Mouse (Mus musculus): Measurements from ENCODE around the gene Lmx1b. TPM values are rescaled to one million over a fixed set of nuclear protein-coding genes. Genes with fewer than 3 reads are reported as not detected.

Lmx1b gene
- polyA plus RNA-seq, 1 experiment = not detected

DNA sequence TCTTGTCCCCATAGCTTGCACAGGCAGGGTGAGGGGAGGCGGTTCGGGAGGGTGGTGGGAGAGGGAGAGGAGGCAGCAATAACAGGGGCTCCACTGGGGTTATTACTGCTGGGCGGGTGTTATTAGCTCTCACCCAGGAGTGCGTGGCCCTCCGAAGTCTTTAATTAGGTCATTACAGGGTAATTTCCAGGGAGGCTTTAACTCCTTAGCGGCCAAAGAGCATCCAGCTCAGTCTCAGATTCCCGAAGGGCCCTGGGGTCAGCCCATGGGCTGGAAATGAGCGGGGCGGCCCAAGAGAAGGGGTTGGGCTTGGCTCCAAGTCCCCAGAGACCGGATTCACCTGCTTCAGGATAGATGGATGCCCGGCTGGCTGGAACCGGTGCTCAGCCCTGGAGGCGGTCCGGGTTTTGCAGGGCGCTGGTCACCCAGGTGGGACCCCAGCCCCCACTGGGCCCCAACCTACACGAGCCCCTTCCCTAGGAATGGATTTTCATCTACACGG is 24.4 kb downstream of the Lmx1b start:
- Histone ChIP-seq H3ac (ENCODE audit: control insufficient read depth, insufficient read length) (no peak overlapping the region), H3K4me2 (ENCODE audit: low read depth) (no peak overlapping the region), H3K4me3 (no peak overlapping the region), H3K27me3 (ENCODE audit: control insufficient read depth, insufficient read depth, insufficient read length) (peaks cover 92% of the 10 kb centered on the region), H3K36me3 (ENCODE audit: control insufficient read depth, insufficient read depth) (no peaks in the 10 kb centered on the region), H3K79me2 (ENCODE audit: control insufficient read depth, insufficient read depth) (no peaks in the 10 kb centered on the region)
- no peak for TF ChIP-seq POLR2AphosphoS2 (IDR thresholded peaks at IDR 0.05; ENCODE audit: insufficient read length, low read depth)
- TF ChIP-seq USF1 (IDR thresholded peaks at IDR 0.05; ENCODE audit: low read depth) = no peak
- TF ChIP-seq CEBPB (IDR thresholded peaks at IDR 0.05; ENCODE audit: insufficient read depth, poor library complexity, severe bottlenecking) = no peak

DNA sequence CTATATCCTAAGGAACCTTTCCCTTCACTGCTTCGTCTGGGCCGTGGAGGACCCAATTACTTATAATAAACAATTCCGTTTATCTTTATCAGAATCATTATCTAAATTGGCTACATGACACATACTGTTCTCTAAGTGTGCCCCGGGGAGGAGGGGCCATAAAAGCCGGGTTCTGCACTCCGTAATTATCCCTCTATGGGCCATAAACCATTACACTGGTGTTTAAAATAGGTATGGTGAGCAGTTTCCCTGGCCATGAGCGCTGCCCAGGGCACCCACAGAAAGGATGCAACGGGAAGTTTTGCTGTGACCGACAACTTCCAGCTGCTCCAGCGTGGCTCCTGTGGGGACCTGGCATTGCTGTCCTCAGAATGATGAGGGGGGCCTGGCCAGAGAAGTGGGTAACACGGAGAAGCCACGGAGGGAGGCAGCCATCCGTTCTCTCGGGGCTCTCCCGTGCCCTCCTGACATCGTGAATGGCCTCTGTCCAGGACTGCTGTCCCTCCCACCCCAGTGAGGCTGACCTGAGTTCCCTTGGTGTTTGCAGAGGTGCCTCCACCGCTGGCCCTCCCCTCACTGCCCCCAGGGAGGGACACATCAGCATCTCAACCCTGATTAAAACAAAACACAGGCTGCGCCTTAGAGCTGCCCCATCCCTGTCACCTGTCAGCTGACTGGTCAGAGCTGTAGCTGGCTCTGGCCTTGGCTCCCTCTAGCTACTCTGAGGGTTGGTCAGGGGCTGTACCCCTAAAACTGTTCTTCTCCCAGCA is 34.6 kb downstream of the Lmx1b start:
- Histone ChIP-seq H3K27me3 (ENCODE audit: control insufficient read depth, insufficient read depth, insufficient read length) (peaks cover 85% of the 10 kb centered on the region), H3K4me2 (ENCODE audit: low read depth) (no peak overlapping the region), H3K79me2 (ENCODE audit: control insufficient read depth, insufficient read depth) (no peaks in the 10 kb centered on the region), H3K4me3 (no peak overlapping the region), H3ac (ENCODE audit: control insufficient read depth, insufficient read length) (no peak overlapping the region), H3K36me3 (ENCODE audit: control insufficient read depth, insufficient read depth) (no peaks in the 10 kb centered on the region)
- TF ChIP-seq USF1 (IDR thresholded peaks at IDR 0.05; ENCODE audit: low read depth) = no peak
- TF ChIP-seq MAX (IDR thresholded peaks at IDR 0.05; ENCODE audit: low read depth) = no peak
- no peak for TF ChIP-seq E2F4 (IDR thresholded peaks at IDR 0.05; ENCODE audit: insufficient read depth)
- TF ChIP-seq MYOD1 (IDR thresholded peaks at IDR 0.05; ENCODE audit: control insufficient read depth in 1 of 3, insufficient read length in 2 of 3, low read depth in 2 of 3) = no peak
- no peak for TF ChIP-seq MYOG (IDR thresholded peaks at IDR 0.05; ENCODE audit: control insufficient read depth in 1 of 3, insufficient read depth in 1 of 3, insufficient read length in 2 of 3, low read depth in 2 of 3)
- no peak for TF ChIP-seq TCF12 (IDR thresholded peaks at IDR 0.05; ENCODE audit: insufficient read depth, poor library complexity, severe bottlenecking)
- no peak for TF ChIP-seq TCF3 (IDR thresholded peaks at IDR 0.05; ENCODE audit: insufficient read length, low read depth)
- no peak for TF ChIP-seq CEBPB (IDR thresholded peaks at IDR 0.05; ENCODE audit: insufficient read depth, poor library complexity, severe bottlenecking)

DNA sequence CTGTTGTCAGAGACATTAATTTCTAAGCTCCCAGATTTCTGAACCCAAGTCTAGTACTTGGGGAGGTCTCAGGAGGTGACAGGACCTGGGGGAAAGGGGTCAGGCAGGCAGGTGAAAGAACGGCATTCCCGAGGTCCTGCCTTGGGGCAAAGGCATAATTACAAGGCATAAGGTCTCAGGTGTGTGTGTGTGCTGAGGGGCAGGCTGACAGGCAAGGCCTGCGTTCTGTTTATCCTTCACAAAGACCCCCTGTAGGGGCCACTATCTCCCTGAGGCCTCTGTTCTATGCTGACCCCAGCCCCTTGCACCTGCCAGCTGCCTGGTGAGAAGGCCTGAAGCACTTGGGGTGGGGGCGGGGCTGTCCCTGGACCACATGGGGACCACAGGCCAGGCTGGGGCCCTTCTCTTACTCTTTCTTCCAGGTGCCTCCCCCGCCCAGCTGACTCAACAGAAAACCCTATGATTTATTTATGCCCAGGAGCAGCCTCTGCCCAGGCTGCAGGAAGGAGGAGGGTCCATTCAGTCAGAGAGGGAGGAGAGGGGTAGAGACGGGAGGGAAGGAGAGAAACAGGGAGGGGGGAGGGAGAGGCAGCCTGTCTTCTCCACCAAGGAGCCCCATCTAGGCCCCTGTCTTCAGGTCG is 35.3 kb downstream of the Lmx1b start:
- Histone ChIP-seq H3K27me3 (ENCODE audit: control insufficient read depth, insufficient read depth, insufficient read length) (peaks cover 78% of the 10 kb centered on the region), H3K4me3 (no peak overlapping the region), H3K4me2 (ENCODE audit: low read depth) (no peak overlapping the region), H3K36me3 (ENCODE audit: control insufficient read depth, insufficient read depth) (no peaks in the 10 kb centered on the region), H3K79me2 (ENCODE audit: control insufficient read depth, insufficient read depth) (no peaks in the 10 kb centered on the region), H3ac (ENCODE audit: control insufficient read depth, insufficient read length) (no peak overlapping the region)
- no peak for TF ChIP-seq TCF3 (IDR thresholded peaks at IDR 0.05; ENCODE audit: insufficient read length, low read depth)
- TF ChIP-seq CEBPB (IDR thresholded peaks at IDR 0.05; ENCODE audit: insufficient read depth, poor library complexity, severe bottlenecking) = no peak
- no peak for TF ChIP-seq SRF (IDR thresholded peaks at IDR 0.05; ENCODE audit: control insufficient read depth, insufficient read length, low read depth)
- no peak for TF ChIP-seq MAX (IDR thresholded peaks at IDR 0.05; ENCODE audit: low read depth)
- no peak for TF ChIP-seq MYOG (IDR thresholded peaks at IDR 0.05; ENCODE audit: control insufficient read depth in 1 of 3, insufficient read depth in 1 of 3, insufficient read length in 2 of 3, low read depth in 2 of 3)
- no peak for TF ChIP-seq E2F4 (IDR thresholded peaks at IDR 0.05; ENCODE audit: insufficient read depth)
- no peak for TF ChIP-seq POLR2AphosphoS2 (IDR thresholded peaks at IDR 0.05; ENCODE audit: insufficient read length, low read depth)
- TF ChIP-seq USF1 (IDR thresholded peaks at IDR 0.05; ENCODE audit: low read depth) = no peak
- TF ChIP-seq REST (IDR thresholded peaks at IDR 0.05; ENCODE audit: insufficient read depth, insufficient read length) = no peak
- no peak for TF ChIP-seq MYOD1 (IDR thresholded peaks at IDR 0.05; ENCODE audit: control insufficient read depth in 1 of 3, insufficient read length in 2 of 3, low read depth in 2 of 3)
- no peak for TF ChIP-seq POLR2A (IDR thresholded peaks at IDR 0.05; ENCODE audit: insufficient read length, low read depth)
- no peak for TF ChIP-seq TCF12 (IDR thresholded peaks at IDR 0.05; ENCODE audit: insufficient read depth, poor library complexity, severe bottlenecking)

DNA sequence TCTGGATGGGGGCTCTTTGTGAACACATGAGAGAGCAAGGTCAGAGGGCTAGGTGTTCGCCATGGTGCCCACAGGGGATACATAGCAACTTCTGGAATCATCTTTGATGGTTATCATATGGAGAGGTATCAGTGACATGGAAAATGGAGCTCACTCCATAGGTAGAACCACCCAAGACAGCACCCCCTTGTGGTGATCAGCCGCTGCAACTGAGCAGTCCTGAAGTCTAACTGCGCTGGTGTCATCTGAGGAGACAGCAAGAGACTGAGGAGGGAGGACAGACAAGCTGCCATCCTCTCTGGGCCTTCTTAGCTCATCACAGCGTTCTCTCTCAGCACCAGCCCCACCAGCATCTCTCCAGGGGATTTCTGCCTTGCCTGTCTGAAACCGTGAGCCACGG is 39.8 kb downstream of the Lmx1b start:
- TF ChIP-seq MYOD1 (IDR thresholded peaks at IDR 0.05; ENCODE audit: control insufficient read depth in 1 of 3, insufficient read length in 2 of 3, low read depth in 2 of 3) = no peak
- no peak overlapping the region for H3ac ChIP-seq (ENCODE audit: control insufficient read depth, insufficient read length)
- H3K4me3 ChIP-seq = no peak overlapping the region
- H3K36me3 ChIP-seq (ENCODE audit: control insufficient read depth, insufficient read depth) = no peaks in the 10 kb centered on the region
- peaks cover 70% of the 10 kb centered on the region for H3K27me3 ChIP-seq (ENCODE audit: control insufficient read depth, insufficient read depth, insufficient read length)
- H3K79me2 ChIP-seq (ENCODE audit: control insufficient read depth, insufficient read depth) = no peaks in the 10 kb centered on the region
- H3K4me2 ChIP-seq (ENCODE audit: low read depth) = no peak overlapping the region

DNA sequence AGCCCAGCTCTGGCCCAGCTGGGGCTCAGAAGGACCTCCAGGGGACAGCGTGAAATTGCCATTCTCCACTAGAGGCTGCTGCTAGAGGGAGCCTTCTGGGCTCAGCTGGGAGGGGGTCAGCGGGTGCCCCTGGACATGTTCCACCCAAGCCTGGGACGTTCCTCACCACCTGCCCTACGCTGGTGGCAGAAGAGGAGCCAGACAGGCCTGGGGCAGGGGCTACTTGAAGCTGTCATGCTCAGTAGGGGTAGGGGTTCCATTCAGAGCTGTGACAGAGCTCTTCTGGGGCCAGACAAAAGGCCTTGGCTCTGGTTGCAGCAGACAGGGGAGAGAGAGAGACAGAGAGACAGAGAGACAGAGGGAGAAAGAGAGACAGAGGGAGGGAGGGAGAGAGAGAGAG is 42.9 kb downstream of the Lmx1b start:
- no peak overlapping the region for H3K4me2 ChIP-seq (ENCODE audit: low read depth)
- no peaks in the 10 kb centered on the region for H3K79me2 ChIP-seq (ENCODE audit: control insufficient read depth, insufficient read depth)
- H3K27me3 ChIP-seq (ENCODE audit: control insufficient read depth, insufficient read depth, insufficient read length) = peaks cover 55% of the 10 kb centered on the region
- H3K4me3 ChIP-seq = no peak overlapping the region
- no peak for TF ChIP-seq USF1 (IDR thresholded peaks at IDR 0.05; ENCODE audit: low read depth)
- no peak for TF ChIP-seq CEBPB (IDR thresholded peaks at IDR 0.05; ENCODE audit: insufficient read depth, poor library complexity, severe bottlenecking)
- TF ChIP-seq TCF3 (IDR thresholded peaks at IDR 0.05; ENCODE audit: insufficient read length, low read depth) = no peak
- no peak for TF ChIP-seq MYOD1 (IDR thresholded peaks at IDR 0.05; ENCODE audit: control insufficient read depth in 1 of 3, insufficient read length in 2 of 3, low read depth in 2 of 3)
- no peak for TF ChIP-seq E2F4 (IDR thresholded peaks at IDR 0.05; ENCODE audit: insufficient read depth)
- no peak for TF ChIP-seq TCF12 (IDR thresholded peaks at IDR 0.05; ENCODE audit: insufficient read depth, poor library complexity, severe bottlenecking)
- no peak for TF ChIP-seq MAX (IDR thresholded peaks at IDR 0.05; ENCODE audit: low read depth)
- TF ChIP-seq POLR2A (IDR thresholded peaks at IDR 0.05; ENCODE audit: insufficient read length, low read depth) = no peak
- no peak for TF ChIP-seq MYOG (IDR thresholded peaks at IDR 0.05; ENCODE audit: control insufficient read depth in 1 of 3, insufficient read depth in 1 of 3, insufficient read length in 2 of 3, low read depth in 2 of 3)
- TF ChIP-seq REST (IDR thresholded peaks at IDR 0.05; ENCODE audit: insufficient read depth, insufficient read length) = no peak
- TF ChIP-seq POLR2AphosphoS2 (IDR thresholded peaks at IDR 0.05; ENCODE audit: insufficient read length, low read depth) = no peak
- TF ChIP-seq SRF (IDR thresholded peaks at IDR 0.05; ENCODE audit: control insufficient read depth, insufficient read length, low read depth) = no peak
- H3ac ChIP-seq (ENCODE audit: control insufficient read depth, insufficient read length) = no peak overlapping the region
- no peaks in the 10 kb centered on the region for H3K36me3 ChIP-seq (ENCODE audit: control insufficient read depth, insufficient read depth)

All from myocyte (in vitro differentiated cells).